Mouse (Mus musculus): ENCODE measurements around the gene Gm9999.

Gm9999 gene

GRCm38 (mm10) chr7:46999983-47000643, 16.7 kb downstream of the Gm9999 start:
- in situ Hi-C loops (cut with MseI, MboI): no loop called here

GRCm38 (mm10) chr7:47000644-47000983, 17.2 kb downstream of the Gm9999 start:
- in situ Hi-C loops (cut with MseI, MboI): no loop called here

DNA sequence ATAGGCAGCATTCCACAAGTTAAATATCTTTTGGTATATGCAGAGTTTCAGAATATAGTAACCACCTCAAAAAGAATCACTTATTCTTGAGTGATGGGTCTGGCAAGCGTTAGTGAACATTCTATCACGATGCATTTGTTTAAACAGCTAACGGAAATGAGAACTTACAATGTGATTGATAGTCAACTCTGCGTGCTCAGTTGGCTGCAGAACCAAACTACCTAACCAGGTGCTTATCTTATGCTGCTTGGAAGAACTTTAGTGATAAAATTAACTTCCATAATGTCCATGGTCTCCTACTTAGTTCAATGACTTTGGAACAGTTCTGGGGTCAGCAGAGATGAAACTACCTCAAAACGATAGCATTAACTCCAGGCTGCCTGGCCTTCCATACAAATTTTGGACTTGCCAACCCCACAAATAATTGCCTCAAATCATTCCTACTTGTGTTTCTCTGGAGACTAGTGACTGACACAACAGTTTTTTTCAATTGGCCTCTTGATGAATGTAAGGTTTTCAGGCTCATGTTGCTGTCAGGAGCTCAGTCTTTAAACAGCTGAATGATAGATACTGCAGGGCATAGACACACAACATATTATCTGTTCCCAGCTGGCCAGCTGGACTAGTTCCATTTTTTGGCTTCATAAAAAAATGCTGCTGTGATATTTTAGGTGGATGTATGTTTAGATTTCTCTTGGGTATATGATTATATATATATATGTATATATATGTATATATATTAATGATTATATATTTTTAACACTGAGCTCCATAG, 17.9 kb downstream of the Gm9999 start:
- in situ Hi-C loops (cut with MseI, MboI): no loop called here

DNA sequence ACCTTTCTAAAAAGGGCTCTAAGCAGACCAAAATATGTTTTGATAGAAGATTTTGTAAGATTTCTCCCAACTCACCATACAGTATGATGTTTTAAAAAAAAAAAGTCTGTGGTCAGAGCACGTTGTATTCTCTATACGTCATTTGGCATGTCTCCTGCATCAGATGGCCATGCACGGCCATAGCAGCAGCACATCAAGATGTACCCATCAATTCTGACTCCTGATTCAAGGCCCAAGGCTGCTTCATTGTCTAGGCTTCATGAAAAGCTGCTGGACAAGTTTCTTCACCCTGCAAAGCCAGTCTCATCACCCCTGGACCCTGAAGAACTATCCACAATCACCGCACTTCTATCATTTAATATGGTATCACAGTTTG, 18.5 kb downstream of the Gm9999 start:
- in situ Hi-C loops (cut with MseI, MboI): no loop called here

GRCm38 (mm10) chr7:47003411-47004115, 20.2 kb downstream of the Gm9999 start:
- in situ Hi-C loops (cut with MseI, MboI): no loop called here

- in situ Hi-C loops (cut with MseI, MboI): loop anchor here in 1 of 2 experiments (5.0 kb wide), 1 partner anchor 45 kb away; no protein-coding TSS in a partner anchor
Observed at GRCm38 (mm10) chr7:47007109-47007780, 23.9 kb downstream of the Gm9999 start.

GRCm38 (mm10) chr7:47007818-47008167, 24.4 kb downstream of the Gm9999 start:
- in situ Hi-C loops (cut with MseI, MboI): loop anchor here in 1 of 2 experiments (5.0 kb wide), 1 partner anchor 45 kb away; no protein-coding TSS in a partner anchor

- in situ Hi-C loops (cut with MseI, MboI): loop anchor here in 1 of 2 experiments (5.0 kb wide), 1 partner anchor 46 kb away; no protein-coding TSS in a partner anchor
Observed at GRCm38 (mm10) chr7:47008168-47008993, 25.0 kb downstream of the Gm9999 start, which contains the start of gene Spty2d1. TSS of gene Spty2d1 (minus strand) at chr7:47008411.

- in situ Hi-C loops (cut with MseI, MboI): no loop called here
Observed at GRCm38 (mm10) chr7:47013131-47013767, 29.9 kb downstream of the Gm9999 start.

- in situ Hi-C loops (cut with MseI, MboI): loop anchor here in 1 of 2 experiments (5.0 kb wide), 1 partner anchor 52 kb away; no protein-coding TSS in a partner anchor
Observed at GRCm38 (mm10) chr7:47014564-47015389, 31.4 kb downstream of the Gm9999 start.

GRCm38 (mm10) chr7:47015390-47016065, 32.1 kb downstream of the Gm9999 start:
- in situ Hi-C loops (cut with MseI, MboI): loop anchor here in 1 of 2 experiments (5.0 kb wide), 1 partner anchor 53 kb away; no protein-coding TSS in a partner anchor

DNA sequence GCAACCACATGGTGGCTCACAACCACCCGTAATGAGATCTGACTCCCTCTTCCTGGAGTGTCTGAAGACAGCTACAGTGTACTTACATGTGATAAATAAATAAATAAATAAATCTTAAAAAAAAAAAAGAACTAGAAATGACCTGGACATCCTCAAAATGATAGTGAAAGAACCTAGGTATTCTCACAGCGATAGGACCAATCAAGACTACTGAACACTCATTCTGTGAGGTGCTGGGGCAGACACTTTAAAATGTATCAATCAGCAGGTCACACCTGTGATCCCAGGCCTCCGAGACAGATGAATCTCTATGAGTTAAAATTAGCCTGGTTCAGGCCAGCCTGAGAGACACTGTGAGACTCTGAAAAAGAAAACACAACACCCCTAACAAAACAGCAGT, 33.2 kb downstream of the Gm9999 start:
- in situ Hi-C loops (cut with MseI, MboI): loop anchor here in 1 of 2 experiments (5.0 kb wide), 1 partner anchor 54 kb away; no protein-coding TSS in a partner anchor

- in situ Hi-C loops (cut with MseI, MboI): loop anchor here in 1 of 2 experiments (5.0 kb wide), 1 partner anchor 55 kb away; no protein-coding TSS in a partner anchor
Observed at GRCm38 (mm10) chr7:47017146-47017545, 33.8 kb downstream of the Gm9999 start.

GRCm38 (mm10) chr7:47019641-47020040, 36.3 kb downstream of the Gm9999 start:
- in situ Hi-C loops (cut with MseI, MboI): loop anchor here (5.0 kb wide), 3 partner anchors 57 to 128 kb away; no protein-coding TSS in a partner anchor

DNA sequence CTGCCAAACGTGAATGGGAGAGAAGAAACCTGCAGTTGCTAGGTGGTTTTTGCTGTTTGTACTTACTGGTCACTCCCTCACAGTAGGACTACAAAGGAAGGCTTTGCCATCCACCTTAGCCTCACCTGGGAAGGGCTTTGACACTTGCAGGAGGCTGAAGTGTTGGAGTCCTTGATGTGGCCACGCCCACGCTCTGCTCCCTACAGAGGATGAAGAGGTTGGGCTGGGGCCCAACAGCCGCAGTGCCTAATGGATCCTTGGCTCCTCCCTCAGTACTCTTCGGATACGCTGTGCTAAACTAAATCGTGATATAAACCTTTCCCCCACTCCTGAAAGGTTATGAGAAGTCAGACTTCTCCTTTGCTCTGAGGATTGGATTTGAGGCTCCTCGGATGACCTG, 37.6 kb downstream of the Gm9999 start:
- in situ Hi-C loops (cut with MseI, MboI): loop anchor here (5.0 kb wide), 2 partner anchors 61 to 126 kb away; no protein-coding TSS in a partner anchor

DNA sequence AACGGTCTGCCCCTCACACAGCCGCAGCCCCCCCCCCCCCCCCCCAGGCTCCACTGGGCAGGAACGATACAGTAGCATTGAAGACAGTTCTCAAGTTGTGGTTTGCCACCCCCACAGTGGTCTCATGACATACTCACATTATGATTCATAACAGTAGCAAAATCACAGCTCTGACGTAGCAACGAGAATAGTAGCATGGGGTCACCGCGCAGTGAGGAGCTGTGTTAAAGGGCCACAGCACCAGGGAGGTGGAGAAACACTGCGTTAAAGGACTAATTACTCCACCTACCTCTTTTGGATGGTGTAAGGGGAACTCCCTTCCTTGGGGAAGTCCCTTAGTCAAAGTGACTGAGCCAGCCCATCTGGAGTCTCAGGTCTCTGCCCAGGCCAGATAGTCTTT, 39.1 kb downstream of the Gm9999 start:
- in situ Hi-C loops (cut with MseI, MboI): loop anchor here (5.0 kb wide), 2 partner anchors 60 to 125 kb away; no protein-coding TSS in a partner anchor

- in situ Hi-C loops (cut with MseI, MboI): loop anchor here (5.0 kb wide), 2 partner anchors 59 to 124 kb away; no protein-coding TSS in a partner anchor
Observed at GRCm38 (mm10) chr7:47023530-47023929, 40.1 kb downstream of the Gm9999 start.

DNA sequence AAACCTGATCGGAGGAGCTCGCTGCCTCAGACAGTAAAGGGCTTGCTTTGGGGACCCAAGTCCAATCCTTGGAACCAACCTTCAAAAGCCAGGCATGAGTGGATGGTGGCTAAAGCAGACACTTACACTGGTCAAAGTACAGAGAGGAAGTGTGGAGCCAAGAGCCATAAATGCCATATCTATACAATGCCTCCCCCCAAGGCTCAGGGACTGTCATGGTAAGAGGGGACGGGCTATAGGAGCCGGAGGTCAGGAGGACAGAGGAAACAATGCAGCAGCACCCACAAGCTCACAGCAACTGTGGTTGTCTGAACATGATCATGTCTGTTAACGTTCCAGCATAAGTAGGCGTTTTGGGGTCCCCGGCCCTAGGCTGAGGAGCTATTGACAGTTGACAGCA, 41.1 kb downstream of the Gm9999 start:
- in situ Hi-C loops (cut with MseI, MboI): loop anchor here (5.0 kb wide), 2 partner anchors 58 to 123 kb away; no protein-coding TSS in a partner anchor

Data from mouse trophoblast stem cell (cell line).